Mouse (Mus musculus): ENCODE data around the gene Spata31d1b.
"Not testable (repeated sequence)": the region's sequence is repeated elsewhere in the genome, so short reads cannot be mapped to it uniquely, and the experiment has no call there.

The Spata31d1b gene

DNA sequence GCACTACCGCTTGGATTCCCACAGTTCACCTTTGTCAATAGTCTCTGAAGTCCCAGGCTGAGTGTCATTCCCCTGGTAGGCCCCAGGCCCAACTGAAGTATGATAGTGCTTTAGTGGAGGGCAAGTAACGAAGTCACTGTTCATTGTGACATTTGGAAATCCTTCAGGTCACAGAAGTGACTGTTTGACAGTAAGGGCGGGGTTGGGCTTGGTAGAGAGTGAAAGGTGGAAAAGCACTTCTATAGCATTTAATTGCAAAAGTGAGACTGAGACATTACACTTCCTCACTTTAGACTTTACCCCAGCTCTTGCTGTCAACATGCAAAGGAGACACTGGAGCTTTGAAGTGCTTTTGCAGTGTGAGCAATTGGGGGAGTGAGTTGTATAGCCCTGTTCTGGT lies 18.1 kb upstream of the Spata31d1b start, which contains the start of gene 4921517D22Rik:
TSS of gene 4921517D22Rik (minus strand) at position 101 of the 400 bp plus-strand sequence.
- no peak for DNase-seq (ENCODE audit: low spot score in 2 of 2)

DNA sequence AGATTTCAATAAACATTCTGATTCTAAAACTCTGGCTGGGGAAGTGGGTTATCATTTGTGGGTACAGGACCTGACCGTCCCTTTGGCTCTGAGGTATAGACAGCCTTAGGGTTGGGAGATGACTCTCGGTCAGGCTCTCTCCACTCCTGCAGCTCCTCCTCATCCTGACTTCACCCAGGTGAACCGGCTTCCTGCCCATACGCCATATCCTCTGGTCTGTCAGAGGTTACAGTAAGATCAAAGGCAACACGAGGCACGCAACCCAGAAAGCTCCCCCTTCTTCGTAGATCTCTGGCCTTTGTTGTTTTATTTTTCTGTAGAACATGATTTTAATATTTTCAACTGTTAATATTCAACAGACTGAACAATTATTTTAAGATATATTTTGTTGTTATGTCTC lies 16.3 kb upstream of the Spata31d1b start:
- DNase-seq (ENCODE audit: low spot score in 2 of 2) = no peak

GRCm38 (mm10) chr13:59699131-59699530 lies 13.0 kb upstream of the Spata31d1b start:
- no peak for DNase-seq (ENCODE audit: low spot score in 2 of 2)

GRCm38 (mm10) chr13:59700137-59700536 lies 11.9 kb upstream of the Spata31d1b start:
- DNase-seq (ENCODE audit: low spot score in 2 of 2) = not testable (repeated sequence)

DNA sequence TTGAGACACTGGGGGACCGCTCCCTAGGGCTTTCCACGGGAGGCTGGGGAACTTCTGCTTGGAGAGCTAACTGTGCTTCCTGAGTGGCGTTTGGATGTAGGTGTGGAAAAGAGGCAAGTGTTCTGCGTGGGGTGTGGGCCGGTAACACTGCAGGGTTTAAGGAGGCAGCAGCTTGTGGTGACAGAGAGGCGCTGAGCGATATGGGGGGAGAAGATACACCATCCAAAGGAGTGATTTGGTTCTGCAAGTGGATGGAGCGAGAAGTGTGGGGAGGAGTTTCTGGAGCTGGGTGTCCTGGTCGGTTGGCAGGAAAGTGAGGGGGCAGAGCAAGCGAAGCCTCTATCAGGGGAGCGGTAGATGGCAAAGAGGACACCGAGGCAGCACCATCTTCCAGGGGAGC lies 8.6 kb upstream of the Spata31d1b start:
- no peak for DNase-seq (ENCODE audit: low spot score in 2 of 2)

- no peak for DNase-seq (ENCODE audit: low spot score in 2 of 2)
Measured at GRCm38 (mm10) chr13:59704562-59704961, 7.5 kb upstream of the Spata31d1b start.

DNA sequence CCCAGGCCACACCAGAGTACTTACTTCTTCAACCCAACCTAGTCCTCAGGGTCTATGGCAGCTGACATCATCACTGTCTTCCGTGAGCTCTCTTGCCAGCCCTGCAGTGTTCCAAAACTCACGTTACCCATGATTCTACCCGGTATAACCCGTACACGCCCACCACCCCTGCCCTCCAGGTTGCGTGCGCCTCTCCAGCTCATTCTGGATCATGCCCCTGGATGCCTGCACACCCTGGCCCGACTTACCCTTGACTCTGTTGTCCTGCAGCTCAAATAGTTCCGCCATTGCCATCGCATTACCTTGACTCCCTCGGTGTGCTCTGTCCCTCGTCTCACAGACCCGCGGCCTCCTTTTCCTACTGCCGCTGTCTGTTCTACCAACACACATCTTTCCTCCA lies 1.9 kb upstream of the Spata31d1b start, which contains the start of gene Spata31d1a:
TSS of gene Spata31d1a (minus strand) at position 101 of the 400 bp plus-strand sequence.
- DNase-seq (ENCODE audit: low spot score in 2 of 2) = no peak

DNA sequence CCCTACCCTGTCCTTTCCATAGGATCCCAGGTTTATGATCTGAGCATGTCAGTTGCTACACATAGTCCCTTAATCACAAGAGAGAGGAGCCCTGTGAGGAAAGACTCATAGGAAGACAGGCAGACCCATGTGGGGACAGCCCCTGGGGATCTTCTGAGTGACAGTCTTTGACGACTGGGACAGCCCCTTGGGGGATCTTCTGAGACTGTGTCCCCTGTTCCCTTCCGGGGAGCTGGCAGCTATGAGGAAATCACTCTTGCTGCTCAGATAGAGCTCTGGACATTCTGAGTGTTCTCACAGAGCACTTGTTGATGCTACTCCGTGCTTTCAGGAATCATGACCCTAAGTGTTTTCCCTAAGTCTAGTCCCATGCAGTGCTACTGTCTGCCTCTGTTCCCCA lies 1.6 kb downstream of the Spata31d1b start:
- no peak for DNase-seq (ENCODE audit: low spot score in 2 of 2)

DNA sequence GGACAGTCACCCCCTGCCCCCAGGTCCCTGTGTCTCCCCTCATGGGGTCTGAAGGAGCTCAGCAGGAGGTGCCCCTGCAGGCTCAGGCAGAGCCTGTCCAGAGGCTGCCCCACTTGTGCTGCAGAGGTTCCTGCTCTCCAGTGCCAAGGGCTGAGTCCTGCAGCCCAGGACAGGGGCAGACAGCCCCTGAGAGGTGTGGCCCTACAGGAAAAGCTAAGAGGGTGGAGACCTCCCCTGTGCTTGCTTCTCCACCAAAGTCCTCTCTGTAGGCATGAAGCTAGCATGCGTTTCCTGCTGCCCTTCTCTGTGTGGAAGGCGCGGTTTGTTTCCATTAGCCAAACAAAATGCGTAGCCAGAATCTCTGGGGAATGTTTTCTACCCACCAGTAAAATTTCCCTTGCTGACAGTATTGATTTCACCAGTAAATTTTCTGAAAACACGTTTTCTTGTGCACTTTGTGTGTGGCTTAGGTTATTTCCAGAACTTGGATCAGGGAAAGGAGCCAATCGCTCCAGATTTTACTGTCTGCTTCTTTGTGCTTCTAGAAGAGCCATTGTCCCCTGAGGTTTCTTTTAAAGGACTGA lies 6.9 kb downstream of the Spata31d1b start:
- DNase-seq (ENCODE audit: low spot score in 2 of 2) = not testable (repeated sequence)

- no peak for DNase-seq (ENCODE audit: low spot score in 2 of 2)
Measured at GRCm38 (mm10) chr13:59719475-59719874, 7.4 kb downstream of the Spata31d1b start.

- DNase-seq (ENCODE audit: low spot score in 2 of 2) = not testable (repeated sequence)
Measured at GRCm38 (mm10) chr13:59722089-59722488, 10.0 kb downstream of the Spata31d1b start.

GRCm38 (mm10) chr13:59726139-59726867 lies 14.2 kb downstream of the Spata31d1b start:
- DNase-seq (ENCODE audit: low spot score in 2 of 2) = no peak

DNA sequence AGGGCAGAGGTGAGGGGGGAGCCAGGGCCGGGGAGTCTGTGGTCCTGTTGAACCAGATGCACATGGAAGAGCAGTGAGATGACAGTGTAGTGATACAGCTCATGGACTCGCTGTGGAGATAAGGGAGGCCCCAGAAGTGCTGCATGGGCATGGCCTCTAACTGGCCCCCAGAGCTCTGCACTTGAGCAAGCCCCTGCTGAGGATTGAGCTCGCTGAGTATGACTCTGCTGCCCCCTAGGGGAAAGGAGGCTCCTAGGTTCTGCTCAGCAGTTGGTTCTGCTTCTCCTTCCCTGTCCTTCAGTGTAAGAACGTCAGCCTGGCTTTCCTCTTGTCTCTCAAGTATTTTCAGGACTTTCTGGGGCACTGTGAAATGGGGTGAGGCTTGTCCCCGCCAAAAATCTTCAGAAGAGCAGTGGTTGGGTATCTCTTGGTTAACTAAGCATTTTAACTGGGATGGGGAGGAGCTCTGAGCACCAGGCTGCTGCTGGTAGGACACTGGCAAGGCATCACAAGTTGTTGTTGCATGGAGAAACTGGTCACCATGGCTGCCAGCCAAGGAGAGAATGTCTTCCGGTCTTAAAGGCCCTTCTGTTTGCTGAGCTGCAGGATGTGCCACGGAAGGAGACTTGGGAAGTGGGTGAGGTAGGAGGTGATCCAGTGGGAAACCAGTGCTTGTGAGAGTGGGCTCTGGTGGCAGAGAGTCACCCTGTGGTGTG lies 16.5 kb downstream of the Spata31d1b start:
- DNase-seq (ENCODE audit: low spot score in 2 of 2) = peak; percentile 64 to 81

DNA sequence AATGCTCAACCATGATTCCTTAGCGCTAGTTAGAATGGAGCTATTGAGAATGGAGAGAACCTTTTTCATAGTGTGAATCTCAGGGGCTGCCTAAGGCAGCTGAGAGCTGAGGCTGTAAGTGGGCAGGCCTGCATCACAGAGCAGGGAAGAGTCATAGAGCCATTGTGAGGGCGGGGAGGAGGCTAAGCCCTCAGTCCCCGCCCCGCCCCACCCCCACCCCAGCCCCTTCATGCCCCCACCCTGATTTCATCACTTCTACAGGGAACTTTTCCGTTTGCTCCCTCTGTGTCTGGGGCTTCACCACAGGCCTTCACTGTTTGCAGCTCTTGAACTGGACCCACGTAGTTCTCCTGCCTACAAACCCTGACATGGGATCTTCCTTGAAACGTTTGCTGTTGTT lies 19.6 kb downstream of the Spata31d1b start, which contains the start of gene Spata31d1d:
TSS of gene Spata31d1d (minus strand) at position 101 of the 400 bp plus-strand sequence.
- no peak for DNase-seq (ENCODE audit: low spot score in 2 of 2)

DNA sequence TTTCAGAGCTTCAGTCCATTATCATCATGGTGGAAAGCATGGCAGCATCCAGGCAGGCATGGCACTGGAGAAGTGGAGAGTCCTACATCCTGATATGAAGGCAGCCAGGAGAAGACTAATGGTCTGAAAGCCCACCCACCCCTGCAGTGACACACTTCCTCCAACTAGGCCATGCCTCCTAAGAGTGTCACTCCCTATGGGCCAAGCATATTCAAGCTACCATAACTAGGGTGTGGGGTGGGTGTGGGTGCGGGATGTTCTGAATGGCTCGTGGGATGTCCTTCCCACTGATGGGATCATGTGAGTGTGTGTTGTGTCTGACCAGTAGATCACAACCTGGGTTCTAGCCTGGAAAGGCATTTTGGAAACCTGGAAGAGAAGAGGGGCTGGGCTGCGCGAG lies 21.9 kb downstream of the Spata31d1b start:
- no peak for DNase-seq (ENCODE audit: low spot score in 2 of 2)

GRCm38 (mm10) chr13:59734347-59734746 lies 22.3 kb downstream of the Spata31d1b start:
- not testable (repeated sequence) for DNase-seq (ENCODE audit: low spot score in 2 of 2)

DNA sequence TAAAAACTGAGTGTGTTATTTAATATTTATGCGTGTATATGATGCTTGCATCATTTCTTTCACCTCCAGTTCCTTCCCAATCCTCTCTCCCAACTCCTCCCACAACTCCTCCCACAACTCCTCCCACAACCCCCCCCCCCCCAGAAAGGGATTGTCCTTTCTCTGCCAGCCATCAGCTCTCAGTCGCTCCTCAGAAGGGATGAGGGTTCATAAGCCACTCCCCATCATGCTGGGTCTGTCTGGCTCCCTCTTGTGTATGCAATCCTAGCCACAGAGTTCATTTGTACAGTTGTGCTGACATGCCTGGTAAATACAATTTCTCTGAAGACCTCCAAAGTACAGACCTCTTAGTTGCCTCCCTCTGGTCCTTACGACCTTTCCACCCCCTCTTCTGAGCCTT lies 23.1 kb downstream of the Spata31d1b start:
- no peak for DNase-seq (ENCODE audit: low spot score in 2 of 2)

- no peak for DNase-seq (ENCODE audit: low spot score in 2 of 2)
Measured at GRCm38 (mm10) chr13:59738455-59738854, 26.4 kb downstream of the Spata31d1b start.

DNA sequence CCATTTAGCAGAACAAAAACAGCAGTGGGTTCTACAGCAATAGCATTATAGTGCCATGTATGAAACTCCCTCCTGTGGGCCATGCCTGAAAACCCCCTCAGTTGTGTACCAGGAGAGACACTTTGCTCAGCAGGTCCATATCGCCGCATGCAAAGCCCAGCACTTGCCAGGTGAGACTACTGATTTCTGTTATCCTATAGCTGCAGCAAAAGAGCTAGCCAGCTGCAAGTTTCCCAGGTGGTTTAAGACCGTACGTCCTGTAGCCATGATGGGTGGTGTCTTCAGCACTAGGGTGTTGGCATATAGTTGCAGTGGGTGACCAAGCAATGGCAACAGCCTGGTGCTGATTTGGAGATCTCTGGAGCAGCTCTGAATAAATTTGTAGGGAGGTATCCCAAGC lies 27.3 kb downstream of the Spata31d1b start:
- DNase-seq (ENCODE audit: low spot score in 2 of 2) = no peak

DNA sequence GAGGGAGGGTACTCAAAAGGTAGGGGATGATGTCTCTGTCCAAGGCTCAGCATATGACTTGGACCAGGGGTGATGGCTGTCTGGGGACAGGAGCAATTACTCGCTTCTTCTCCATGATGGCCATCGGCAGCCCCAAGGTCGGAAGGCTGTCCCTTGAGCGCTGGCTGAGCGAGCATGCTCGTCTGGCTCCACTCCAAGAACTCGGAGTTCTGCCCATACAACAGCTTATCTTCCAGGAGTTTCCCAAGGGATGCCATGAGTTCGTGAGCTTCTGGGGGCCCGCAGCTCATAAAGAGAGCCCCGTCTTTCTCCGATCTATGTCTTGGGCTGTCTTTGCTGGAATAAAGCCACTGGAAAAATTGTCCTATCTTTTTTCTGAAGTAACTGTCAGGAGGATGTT lies 29.0 kb downstream of the Spata31d1b start:
- DNase-seq (ENCODE audit: low spot score in 2 of 2) = no peak

GRCm38 (mm10) chr13:59741697-59742096 lies 29.6 kb downstream of the Spata31d1b start:
- DNase-seq (ENCODE audit: low spot score in 2 of 2) = peak in 1 of 2 experiments; percentile 12

DNA sequence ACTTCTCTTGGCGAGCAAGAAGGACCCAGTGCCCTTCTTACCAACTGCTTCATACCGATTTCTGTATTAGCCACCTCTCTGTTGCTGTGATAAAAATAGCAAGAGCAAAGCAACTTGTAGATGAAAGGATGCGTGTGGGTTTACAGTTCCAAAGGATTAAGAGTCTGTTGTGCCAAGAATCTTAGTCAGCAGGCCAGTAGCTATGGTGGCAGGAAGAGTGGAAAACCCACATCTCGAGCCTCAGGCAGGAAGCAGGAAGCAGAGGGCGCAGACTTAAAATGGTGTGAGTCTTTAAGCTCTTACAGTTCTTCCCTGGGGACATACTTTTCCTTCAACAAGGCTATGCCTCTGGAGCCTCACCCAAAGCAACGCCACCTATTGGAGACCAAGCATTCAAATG lies 33.4 kb downstream of the Spata31d1b start:
- DNase-seq (ENCODE audit: low spot score in 2 of 2) = no peak

DNA sequence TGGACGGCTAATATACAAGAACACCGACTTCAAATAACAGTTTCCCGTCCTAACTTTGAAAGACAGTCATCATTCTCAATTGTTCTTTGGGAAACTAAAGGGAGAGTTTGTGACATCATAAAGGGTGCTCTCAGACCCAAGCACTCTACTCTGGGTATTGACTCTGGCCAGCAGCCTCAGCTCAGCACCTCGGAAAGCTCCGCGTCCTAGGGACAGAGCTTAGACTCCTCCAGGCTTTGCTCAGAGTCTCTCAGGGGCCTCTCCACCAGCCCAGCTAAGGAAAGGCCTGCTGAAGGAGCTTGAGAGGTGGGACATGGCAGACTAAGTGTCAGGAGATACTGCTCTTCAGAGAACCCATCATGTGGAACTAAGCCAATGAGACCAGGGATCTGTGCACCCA lies 34.1 kb downstream of the Spata31d1b start:
- DNase-seq (ENCODE audit: low spot score in 2 of 2) = no peak
